Mouse (Mus musculus): ENCODE results near the gene Dusp2. TPM values are rescaled to one million over a fixed set of nuclear protein-coding genes. Genes with fewer than 3 reads are reported as not detected.
A peak's percentile ranks its signal among the peaks of the same experiment; 100 is the strongest.

Gene Dusp2
- polyA plus RNA-seq, 1 experiment from 2014 or later, result 14.1 TPM

DNA sequence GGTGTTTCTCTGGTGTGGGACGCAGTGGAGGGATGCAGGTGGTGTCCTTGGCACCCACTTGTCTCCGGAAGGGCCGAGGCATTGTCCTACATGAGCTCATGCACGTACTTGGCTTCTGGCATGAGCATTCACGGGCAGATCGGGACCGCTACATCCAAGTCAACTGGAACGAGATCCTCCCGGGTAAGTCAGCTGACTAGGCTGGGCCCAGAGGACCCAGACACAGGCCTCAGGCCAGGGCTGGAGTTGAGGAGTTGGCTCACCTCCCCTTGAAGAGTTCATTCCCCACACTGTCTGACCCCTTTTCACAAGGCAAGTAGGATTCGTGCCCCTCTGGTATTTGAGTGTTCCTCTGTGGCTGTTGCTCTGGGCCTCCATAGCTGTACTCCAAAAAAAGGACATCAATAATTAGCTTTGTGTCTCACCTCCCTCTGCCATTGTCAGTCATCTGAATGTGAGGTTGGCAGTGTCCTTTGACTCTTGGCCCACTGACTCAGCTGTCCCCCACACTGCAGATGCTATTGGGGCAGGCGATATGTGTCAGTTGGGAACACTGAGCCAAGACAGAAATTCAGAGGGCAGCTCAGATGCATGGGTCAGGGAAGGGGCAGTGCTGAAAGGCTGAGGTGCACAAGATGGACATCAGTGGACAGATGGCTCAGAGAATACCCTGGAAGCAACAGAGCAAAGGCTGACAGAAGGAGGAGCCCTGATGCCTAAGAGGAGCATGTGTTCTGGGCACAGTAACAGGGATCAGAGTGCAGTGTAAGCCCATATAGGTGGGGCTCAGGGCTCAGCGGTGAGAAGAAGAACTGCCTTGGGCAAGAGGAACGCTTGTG, 11.4 kb downstream of the Dusp2 start:
- Histone ChIP-seq H3K9me3 (no peaks in the 10 kb centered on the region), H3K27me3 (ENCODE audit: insufficient read depth, poor library complexity, severe bottlenecking) (peaks cover 37% of the 10 kb centered on the region), H3K36me3 (no peaks in the 10 kb centered on the region), H3K4me3 (no peak overlapping the region), H3K4me1 (no peaks in the 10 kb centered on the region), H3K27ac (no peak overlapping the region)
- DNase-seq (ENCODE audit: low spot score), result no peak
- WGBS, result 75% methylated on average over 13 of the region's 13 CpGs

DNA sequence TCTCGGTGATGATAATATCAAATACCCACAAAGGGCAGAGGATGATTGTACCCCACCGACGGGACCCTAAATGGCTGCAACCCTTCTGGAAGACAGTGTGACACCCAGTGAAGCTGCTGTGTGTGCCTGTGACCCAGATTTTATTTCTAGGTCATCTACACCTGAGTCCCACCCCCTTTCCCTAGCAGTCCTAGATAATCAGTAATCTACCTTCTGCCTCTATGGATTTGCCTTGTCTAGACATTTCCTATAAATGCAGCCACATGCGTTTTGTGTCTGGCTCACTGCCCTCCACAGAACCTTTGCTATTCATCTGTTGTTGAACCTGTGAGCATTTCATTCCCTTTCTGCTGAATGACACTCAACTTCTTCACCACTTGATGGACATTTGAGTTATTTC, 17.9 kb downstream of the Dusp2 start:
- no peaks in the 10 kb centered on the region for H3K4me1 ChIP-seq
- no peaks in the 10 kb centered on the region for H3K36me3 ChIP-seq
- DNase-seq (ENCODE audit: low spot score), result no peak
- H3K27me3 ChIP-seq (ENCODE audit: insufficient read depth, poor library complexity, severe bottlenecking), result peaks cover 39% of the 10 kb centered on the region
- H3K27ac ChIP-seq, result no peak overlapping the region
- no peaks in the 10 kb centered on the region for H3K9me3 ChIP-seq
- WGBS, result 85% methylated on average over 4 of the region's 4 CpGs
- no peak overlapping the region for H3K4me3 ChIP-seq

DNA sequence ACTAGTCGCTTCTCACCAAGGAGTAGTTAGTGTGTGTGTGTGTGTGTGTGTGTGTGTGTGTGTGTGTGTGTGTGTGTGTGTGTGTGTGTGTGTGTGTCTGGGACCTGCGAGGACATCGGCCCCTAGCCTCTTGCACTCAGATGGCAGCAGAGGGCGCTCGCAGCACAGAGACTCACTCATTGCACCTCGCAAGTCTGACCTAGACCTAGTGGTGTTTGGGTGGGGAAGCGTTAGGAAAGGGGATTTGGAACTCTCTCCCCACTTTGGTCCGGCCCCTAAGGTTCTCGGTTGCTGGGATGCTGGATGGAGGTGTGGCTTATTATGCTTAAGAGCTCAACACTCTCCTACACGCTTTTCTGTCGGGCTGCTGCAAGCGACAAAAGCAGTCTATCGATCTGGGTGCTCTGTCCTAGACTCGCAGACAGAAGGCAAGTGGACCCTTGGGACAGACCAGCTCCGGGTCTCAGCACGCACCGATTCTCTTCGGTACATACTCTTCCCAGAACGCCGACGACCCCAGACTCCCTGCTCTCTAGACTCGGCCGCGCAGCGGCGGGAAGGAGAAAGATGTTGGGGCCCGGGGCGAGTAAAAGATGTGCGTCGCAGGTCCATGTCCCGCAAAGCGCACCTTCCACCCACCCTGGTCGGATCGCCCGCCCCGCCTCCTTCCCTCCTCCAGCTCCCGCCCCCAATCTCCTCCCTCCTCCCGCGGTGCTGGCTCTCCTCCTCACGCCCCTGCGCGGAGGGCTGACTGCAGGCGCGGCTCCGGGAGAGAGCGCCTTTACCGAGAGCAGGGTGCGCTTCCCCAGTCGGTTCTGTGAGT, 26.7 kb downstream of the Dusp2 start, which contains the start of gene Adra2b:
Gene Adra2b (plus strand): TSS at position 750 of the 823 bp plus-strand sequence.
- Histone ChIP-seq H3K4me3 (peak within 1 kb of the TSS; percentile 66), H3K4me1 (peaks cover 36% of the 10 kb centered on the region), H3K27ac (peak within 1 kb of the TSS; percentile 78), H3K36me3 (no peaks in the 10 kb centered on the region), H3K27me3 (ENCODE audit: insufficient read depth, poor library complexity, severe bottlenecking) (peaks cover 74% of the 10 kb centered on the region), H3K9me3 (no peaks in the 10 kb centered on the region)
- WGBS, result under 1% methylated on average over 47 of the region's 49 CpGs
- DNase-seq (ENCODE audit: low spot score), result peak; percentile 97

DNA sequence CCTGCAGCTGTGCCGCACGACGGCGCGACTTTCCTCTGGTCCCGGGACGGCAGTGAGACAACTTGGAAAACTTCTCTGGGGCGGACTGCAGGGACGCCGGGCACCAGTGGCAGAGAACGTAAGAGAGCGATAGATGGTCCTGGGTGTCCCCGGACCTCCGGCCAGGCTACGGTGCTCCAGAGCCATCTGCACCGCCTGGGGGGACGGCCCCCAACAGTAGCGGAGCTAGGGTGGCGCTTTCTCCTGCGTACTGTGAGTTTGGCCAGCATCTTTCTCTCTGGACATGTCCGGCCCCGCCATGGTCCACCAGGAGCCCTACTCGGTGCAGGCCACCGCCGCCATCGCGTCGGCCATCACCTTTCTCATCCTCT, 27.3 kb downstream of the Dusp2 start:
- peaks cover 42% of the 10 kb centered on the region for H3K4me1 ChIP-seq
- H3K4me3 ChIP-seq, result peak overlapping the region; percentile 66
- H3K27me3 ChIP-seq (ENCODE audit: insufficient read depth, poor library complexity, severe bottlenecking), result peaks cover 75% of the 10 kb centered on the region
- H3K36me3 ChIP-seq, result no peaks in the 10 kb centered on the region
- H3K27ac ChIP-seq, result peak overlapping the region; percentile 78
- under 1% methylated on average over 28 of the region's 28 CpGs for WGBS
- no peak for DNase-seq (ENCODE audit: low spot score)
- no peaks in the 10 kb centered on the region for H3K9me3 ChIP-seq

DNA sequence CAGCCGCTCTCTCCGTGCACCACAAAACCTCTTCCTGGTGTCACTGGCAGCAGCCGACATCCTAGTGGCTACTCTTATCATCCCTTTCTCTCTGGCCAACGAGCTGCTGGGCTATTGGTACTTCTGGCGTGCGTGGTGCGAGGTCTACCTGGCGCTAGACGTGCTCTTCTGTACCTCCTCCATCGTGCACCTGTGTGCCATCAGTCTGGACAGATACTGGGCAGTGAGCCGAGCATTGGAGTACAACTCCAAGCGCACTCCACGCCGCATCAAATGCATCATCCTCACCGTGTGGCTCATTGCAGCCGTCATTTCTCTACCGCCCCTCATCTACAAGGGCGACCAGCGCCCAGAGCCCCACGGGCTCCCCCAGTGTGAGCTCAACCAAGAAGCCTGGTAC, 27.7 kb downstream of the Dusp2 start:
- Histone ChIP-seq H3K9me3 (no peaks in the 10 kb centered on the region), H3K36me3 (no peaks in the 10 kb centered on the region), H3K27me3 (ENCODE audit: insufficient read depth, poor library complexity, severe bottlenecking) (peaks cover 75% of the 10 kb centered on the region), H3K4me3 (peak overlapping the region; percentile 66), H3K4me1 (peaks cover 42% of the 10 kb centered on the region), H3K27ac (peak overlapping the region; percentile 78)
- no peak for DNase-seq (ENCODE audit: low spot score)
- 4% methylated on average over 20 of the region's 20 CpGs for WGBS

DNA sequence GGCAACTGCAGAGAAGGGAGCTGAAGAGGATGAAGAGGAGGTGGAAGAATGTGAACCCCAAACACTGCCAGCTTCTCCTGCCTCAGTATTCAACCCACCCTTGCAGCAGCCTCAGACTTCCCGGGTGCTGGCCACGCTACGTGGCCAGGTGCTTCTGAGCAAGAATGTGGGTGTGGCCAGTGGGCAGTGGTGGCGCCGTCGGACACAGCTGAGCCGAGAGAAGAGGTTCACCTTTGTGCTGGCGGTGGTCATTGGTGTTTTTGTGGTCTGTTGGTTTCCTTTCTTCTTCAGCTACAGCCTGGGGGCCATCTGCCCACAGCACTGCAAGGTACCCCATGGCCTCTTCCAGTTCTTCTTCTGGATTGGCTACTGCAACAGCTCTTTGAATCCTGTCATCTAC, 28.5 kb downstream of the Dusp2 start:
- Histone ChIP-seq H3K4me3 (peak overlapping the region; percentile 66), H3K27me3 (ENCODE audit: insufficient read depth, poor library complexity, severe bottlenecking) (peaks cover 72% of the 10 kb centered on the region)

DNA sequence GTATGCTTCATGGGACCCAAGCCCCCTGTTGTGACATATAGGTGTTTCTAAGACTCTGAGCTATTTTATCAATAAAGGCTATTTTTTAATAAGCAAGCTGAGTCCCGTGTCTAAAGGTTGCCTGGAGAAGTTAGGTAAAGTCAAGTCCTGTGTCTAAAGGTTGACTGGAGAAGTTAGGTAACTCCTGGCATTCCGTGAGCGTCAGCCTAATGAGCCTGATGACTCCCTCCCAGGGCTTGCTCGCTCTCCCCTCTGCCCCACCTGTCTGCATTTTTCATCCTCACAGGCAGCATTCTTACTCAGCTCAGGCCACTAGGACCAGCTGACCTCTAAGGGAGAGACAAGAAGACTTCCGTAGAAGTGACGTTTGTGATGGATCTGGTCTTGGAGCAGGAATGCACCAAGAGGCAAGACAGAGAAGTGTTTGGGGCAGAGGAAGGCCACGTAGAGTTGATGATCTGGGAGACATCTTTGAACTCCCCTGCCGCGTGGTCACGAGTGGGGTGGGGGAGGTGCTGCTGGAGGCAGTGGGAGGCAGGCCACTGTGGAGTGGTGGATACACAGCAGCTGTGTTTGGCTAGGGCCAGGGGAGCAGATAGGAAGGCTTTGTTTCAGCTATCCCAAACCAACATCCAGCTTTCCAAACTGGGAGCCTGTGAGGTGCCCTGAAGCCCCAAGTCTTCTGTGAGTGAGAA, 31.3 kb downstream of the Dusp2 start:
- no peaks in the 10 kb centered on the region for H3K9me3 ChIP-seq
- no peak for DNase-seq (ENCODE audit: low spot score)
- peaks cover 45% of the 10 kb centered on the region for H3K27me3 ChIP-seq (ENCODE audit: insufficient read depth, poor library complexity, severe bottlenecking)
- WGBS, result 49% methylated on average over 10 of the region's 10 CpGs
- H3K27ac ChIP-seq, result peak overlapping the region; percentile 93
- no peak overlapping the region for H3K4me3 ChIP-seq
- H3K36me3 ChIP-seq, result no peaks in the 10 kb centered on the region
- peaks cover 76% of the 10 kb centered on the region for H3K4me1 ChIP-seq

More for the DNA sequence above, 28.5 kb downstream of the Dusp2 start:
- H3K27ac ChIP-seq, result peak overlapping the region; percentile 78; the same call in 1 of the 2 replicates
- H3K4me1 ChIP-seq, result peaks cover 47% of the 10 kb centered on the region
- no peaks in the 10 kb centered on the region for H3K9me3 ChIP-seq
- 15% methylated on average over 8 of the region's 8 CpGs for WGBS
- DNase-seq (ENCODE audit: low spot score), result no peak
- H3K36me3 ChIP-seq, result no peaks in the 10 kb centered on the region

DNA sequence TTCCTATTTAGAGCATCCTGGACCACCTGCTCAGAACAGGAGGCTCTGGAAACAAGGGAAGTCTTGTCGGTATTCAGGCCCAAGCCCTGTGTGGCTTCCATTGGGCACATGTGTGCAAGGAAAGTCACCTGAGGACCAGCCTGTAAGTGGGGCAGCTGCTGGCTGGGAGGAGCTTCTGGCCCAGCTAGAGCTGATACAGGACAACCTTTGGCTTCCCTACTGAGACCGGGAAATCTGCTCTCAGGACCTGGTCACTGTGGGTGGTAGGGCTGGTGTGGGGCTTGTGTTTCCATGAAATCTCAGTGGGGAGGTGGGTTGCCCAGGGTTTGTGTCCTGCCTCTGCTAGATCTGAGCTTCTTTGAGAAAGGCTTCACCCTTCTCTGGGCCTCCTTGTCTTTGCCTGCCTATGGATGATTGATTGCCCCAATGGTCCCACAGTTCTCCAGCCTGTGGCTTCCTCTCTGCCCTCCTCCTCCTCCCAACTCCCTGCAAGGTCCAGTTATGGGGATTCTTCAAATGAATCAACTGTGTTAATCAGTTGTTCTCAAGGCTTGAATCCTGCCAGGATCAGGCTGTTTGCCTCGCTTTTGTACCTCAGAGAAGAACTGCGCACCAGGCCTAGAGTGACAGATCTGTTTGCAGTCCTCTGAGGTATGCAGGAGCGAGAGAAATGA, 33.9 kb downstream of the Dusp2 start:
- peak overlapping the region; percentile 39 for H3K4me3 ChIP-seq
- no peaks in the 10 kb centered on the region for H3K9me3 ChIP-seq
- peaks cover 75% of the 10 kb centered on the region for H3K4me1 ChIP-seq
- peaks cover 21% of the 10 kb centered on the region for H3K27me3 ChIP-seq (ENCODE audit: insufficient read depth, poor library complexity, severe bottlenecking)
- no peaks in the 10 kb centered on the region for H3K36me3 ChIP-seq
- WGBS, result 54% methylated on average over 5 of the region's 5 CpGs
- no peak for DNase-seq (ENCODE audit: low spot score)
- H3K27ac ChIP-seq, result peak overlapping the region; percentile 93

DNA sequence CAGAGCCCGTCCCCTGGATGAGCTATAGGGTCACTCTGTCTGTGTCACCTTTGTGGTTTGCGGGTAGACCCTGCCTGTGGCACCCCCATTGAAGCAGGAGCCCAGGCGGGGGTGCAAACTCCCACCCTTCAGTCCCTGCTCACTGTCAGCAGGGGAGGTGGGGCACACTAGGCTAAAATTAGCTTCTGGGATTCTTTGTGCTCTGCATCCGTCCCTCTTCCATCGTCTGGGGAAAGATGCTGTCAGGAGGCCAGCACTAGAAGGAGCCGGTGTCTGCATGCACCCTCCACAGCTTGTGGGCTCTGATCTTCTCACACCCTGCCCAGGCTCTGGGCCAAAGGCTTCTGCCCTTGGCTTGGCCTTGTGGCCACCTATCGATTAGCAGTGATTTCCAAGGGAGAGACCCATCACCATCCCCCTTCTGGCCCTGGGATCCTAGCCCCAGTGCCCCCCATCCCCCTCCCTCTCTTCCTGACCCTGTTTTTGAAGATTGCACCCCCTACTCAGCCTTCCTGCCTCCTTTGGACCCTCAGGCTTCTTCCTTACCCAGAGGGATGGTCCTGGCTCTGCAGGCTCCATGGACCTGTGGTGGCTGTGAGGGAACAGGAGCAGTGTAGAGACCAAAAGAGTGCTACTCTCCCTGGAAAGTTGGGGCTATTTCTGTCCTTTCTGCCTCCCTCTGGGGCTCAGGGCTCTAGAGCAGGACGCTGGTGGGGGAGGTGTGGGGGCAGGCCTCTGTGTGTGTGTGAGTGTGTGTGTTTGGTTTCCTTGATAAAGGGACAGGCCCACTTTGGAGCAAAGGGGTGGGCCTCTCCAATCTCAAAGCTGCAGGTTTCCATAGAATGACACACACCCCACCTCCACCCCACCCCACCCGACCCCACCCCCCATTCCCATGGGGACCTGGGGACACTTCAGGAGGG, 34.9 kb downstream of the Dusp2 start:
- 11% methylated on average over 9 of the region's 9 CpGs for WGBS
- Histone ChIP-seq H3K27me3 (ENCODE audit: insufficient read depth, poor library complexity, severe bottlenecking) (peaks cover 11% of the 10 kb centered on the region), H3K4me3 (peak overlapping the region; percentile 39), H3K9me3 (no peaks in the 10 kb centered on the region), H3K27ac (peak overlapping the region; percentile 93), H3K4me1 (peaks cover 79% of the 10 kb centered on the region), H3K36me3 (no peaks in the 10 kb centered on the region)
- DNase-seq (ENCODE audit: low spot score), result peak; percentile 94

DNA sequence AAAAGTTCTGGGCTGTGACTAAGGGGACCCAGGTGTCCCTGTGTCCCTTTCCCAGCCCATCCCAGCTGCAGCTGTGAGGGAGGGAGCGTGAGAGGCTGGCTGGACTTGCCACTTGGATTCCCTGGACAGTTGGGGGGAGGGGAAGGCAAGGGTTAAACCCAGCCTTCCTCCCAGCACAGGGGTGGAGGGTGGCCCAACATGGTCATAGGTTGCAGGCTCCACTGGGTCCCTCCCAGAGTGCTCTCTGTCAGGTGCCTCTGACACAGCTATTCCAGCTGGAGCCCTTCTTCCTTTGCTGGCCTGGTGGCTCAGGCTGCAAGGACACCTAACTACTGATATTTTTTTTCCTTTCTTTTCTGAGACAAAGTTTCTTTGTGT, 35.5 kb downstream of the Dusp2 start:
- Histone ChIP-seq H3K9me3 (no peaks in the 10 kb centered on the region), H3K27ac (peak overlapping the region; percentile 93), H3K4me1 (peaks cover 81% of the 10 kb centered on the region), H3K4me3 (peak overlapping the region; percentile 39; the same call in 1 of the 2 replicates), H3K36me3 (no peaks in the 10 kb centered on the region), H3K27me3 (ENCODE audit: insufficient read depth, poor library complexity, severe bottlenecking) (peaks cover 6% of the 10 kb centered on the region; the same call in 1 of the 2 replicates)
- 56% methylated on average over 1 of the region's 1 CpGs for WGBS
- peak; percentile 93 for DNase-seq (ENCODE audit: low spot score)

DNA sequence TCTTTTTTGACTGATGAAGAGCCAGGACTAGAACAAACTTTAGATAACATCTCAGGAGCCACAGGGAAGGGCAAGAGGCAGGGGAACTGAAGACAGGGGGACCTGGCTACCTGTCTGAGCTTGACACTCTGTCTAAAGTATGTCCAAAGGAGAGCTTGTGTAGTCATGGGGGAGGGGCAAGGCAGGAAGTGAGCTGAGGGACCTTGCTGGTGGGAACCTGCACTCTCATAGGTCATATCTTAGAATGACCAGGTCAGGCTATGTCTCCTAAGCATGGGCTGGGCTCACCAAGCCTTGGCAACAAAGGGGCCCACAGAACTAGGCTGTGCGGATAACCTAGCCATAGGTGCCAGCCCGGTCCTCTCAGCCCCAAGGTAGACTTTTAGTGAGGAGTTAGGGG, 36.1 kb downstream of the Dusp2 start:
- H3K27ac ChIP-seq, result peak overlapping the region; percentile 93
- no peaks in the 10 kb centered on the region for H3K9me3 ChIP-seq
- peaks cover 2% of the 10 kb centered on the region; the same call in 1 of the 2 replicates for H3K27me3 ChIP-seq (ENCODE audit: insufficient read depth, poor library complexity, severe bottlenecking)
- 77% methylated on average over 2 of the region's 2 CpGs for WGBS
- H3K4me1 ChIP-seq, result peaks cover 81% of the 10 kb centered on the region
- no peaks in the 10 kb centered on the region for H3K36me3 ChIP-seq
- peak; percentile 86 for DNase-seq (ENCODE audit: low spot score)
- H3K4me3 ChIP-seq, result no peak overlapping the region
